Mouse (Mus musculus) megakaryocyte, embryonic 14.5 days (primary cell): Measurements from ENCODE around the gene Evi5.

Experiments
- FLI1 ChIP-seq: IDR thresholded peaks from 2 replicates; pipeline ENCODE4 v1.6.1; 2012; ENCODE audit warnings: low read length, inconsistent platforms, mixed read lengths
- GATA1 ChIP-seq: IDR thresholded peaks from 3 replicates; pipeline ENCODE4 v1.6.1; 2012; ENCODE audit warnings: mixed read lengths, low read length, inconsistent platforms, borderline replicate concordance

DNA sequence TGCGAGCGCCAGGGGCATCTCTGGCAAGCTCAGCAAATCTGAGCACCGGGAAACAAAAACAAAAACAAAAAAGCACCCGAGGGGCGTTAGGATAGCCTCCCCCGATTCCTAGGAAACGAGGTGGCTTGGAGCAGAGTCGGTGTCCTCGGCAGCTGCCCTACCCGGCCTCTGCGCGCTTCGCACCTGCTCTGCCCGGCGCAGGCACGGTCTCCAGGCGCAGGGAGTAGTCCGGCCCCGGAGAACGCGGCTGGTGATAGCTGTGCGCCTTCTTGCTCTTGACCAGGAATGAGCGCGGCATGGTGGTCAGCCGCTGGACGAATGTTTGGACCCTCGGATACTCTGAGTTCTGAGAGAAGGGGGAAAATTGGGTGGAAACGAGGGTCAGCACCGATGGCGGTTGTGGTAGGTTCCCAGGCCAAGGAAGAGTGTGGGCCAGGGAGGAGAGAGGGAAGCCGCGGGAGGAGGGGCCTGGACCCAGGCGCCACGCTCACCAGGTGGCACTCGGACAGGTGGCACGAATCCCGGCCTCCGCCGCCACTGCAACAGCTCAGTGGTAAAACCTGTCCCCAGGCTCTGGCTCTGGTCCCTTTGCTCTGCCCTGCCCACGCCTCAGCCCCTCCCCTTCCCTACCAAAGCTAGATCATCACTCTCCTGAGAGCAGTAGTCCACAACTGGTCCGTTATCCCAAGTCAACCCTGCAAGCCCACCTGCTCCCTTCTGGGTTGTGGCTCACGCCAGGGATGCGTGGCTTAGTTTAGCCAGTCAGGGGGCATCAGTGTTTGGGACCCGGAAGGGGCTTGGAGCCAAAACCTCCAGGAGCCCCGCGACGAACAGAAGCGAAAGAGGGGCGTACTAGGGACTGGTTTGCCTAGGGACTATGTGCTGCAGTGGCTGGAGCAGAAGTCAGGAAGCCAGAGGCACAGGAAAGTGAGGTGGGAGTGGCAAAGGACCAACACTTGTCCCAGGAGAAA, 151.1 kb downstream of the Evi5 start:
- TF ChIP-seq GATA1 (no peak), FLI1 (no peak)
